Mouse (Mus musculus): ENCODE measurements around the gene Aldh8a1.

GRCm38 (mm10) chr10:21357986-21358385 is 19.1 kb upstream of the Aldh8a1 start:
- TF ChIP-seq CTCF (IDR thresholded peaks at IDR 0.05; ENCODE audit: low read depth), result no peak
- no peak for TF ChIP-seq EP300 (IDR thresholded peaks at IDR 0.05; ENCODE audit: low read depth)
